Mouse (Mus musculus): ENCODE data around the gene Rims4. TPM values are rescaled to one million over a fixed set of nuclear protein-coding genes. Genes with fewer than 3 reads are reported as not detected.

The Rims4 gene
- polyA plus RNA-seq, 1 experiment from 2014 or later: 0.04 TPM

DNA sequence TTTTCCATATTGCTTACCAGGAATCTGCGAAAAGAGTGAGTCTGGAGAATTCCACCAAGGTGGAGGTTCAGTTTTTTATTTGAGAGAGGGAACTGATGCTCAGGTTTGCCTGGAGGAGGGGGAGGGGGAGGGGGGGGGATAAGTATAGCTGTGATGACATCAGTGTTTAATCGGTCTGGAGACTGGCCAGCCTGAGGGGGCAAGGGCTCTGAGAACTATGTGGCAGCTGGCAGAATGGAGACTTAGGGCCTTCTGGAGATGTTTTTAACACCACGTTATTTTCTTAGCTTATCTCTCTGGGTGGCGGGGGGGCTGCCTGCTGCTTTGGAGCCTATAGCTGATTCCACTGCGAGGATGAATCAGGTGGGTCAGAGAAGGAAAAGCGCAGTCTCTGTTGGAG lies 24.6 kb upstream of the Rims4 start:
- ATAC-seq (ENCODE audit: low read depth): no peak
- H3K9me3 ChIP-seq (ENCODE audit: control insufficient read depth, low read length): no peaks in the 10 kb centered on the region
- no peak overlapping the region for H3K4me3 ChIP-seq (ENCODE audit: low read length)
- H3K36me3 ChIP-seq (ENCODE audit: control insufficient read depth, insufficient read depth, low read length): no peaks in the 10 kb centered on the region
- H3K4me2 ChIP-seq (ENCODE audit: low read depth, low read length): no peak overlapping the region
- no peaks in the 10 kb centered on the region for H3K27me3 ChIP-seq (ENCODE audit: control insufficient read depth, insufficient read depth, low read depth, low read length)
- no peak overlapping the region for H3K9ac ChIP-seq (ENCODE audit: low read length)
- no peaks in the 10 kb centered on the region for H3K4me1 ChIP-seq (replicated peaks; ENCODE audit: control insufficient read depth, insufficient read depth, low read length)
- WGBS: 39% methylated on average over 6 of the region's 6 CpGs
- H3K27ac ChIP-seq (ENCODE audit: low read length): no peak overlapping the region

DNA sequence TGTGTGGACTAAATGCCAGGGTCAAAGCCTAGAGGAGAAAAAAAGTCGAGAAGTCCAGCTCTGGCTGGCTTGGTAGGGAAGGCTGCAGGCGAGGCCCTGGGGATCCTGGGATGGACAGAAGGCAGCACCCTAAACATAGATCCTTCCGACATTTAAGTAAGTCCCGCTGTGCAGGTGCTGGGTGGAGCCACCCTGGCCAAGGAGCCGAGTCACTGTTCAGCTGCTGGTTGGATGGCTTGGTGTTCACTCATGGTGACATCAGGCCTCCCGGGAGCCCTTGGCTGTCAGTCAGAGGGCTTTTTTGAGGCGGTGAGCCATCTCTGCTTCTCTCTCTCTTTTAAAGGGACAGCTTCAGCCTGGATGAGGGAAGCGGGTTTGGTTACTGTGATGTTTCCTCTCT lies 21.0 kb upstream of the Rims4 start:
- no peak overlapping the region for H3K9ac ChIP-seq (ENCODE audit: low read length)

DNA sequence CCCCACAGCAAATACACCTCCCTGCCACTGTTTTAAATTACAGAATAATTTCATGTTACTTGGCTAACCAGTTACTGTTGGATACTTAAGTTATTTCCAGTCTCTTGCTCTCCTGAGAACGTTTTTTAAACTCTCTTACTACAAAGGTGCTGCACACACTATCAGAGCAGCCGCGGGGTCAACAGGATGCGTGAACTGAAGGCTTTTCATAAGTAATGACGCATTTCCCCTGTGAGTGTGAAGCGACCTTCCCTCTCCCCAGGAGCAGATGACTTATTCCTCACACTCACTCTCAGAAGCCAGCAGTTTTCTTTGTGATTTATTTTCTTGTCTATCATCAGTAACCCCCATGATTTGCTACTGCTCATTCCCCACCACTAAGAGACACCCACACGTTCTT lies 13.7 kb upstream of the Rims4 start:
- WGBS: 23% methylated on average over 7 of the region's 7 CpGs
- Histone ChIP-seq H3K4me2 (ENCODE audit: low read depth, low read length) (no peak overlapping the region), H3K27ac (ENCODE audit: low read length) (no peak overlapping the region), H3K9ac (ENCODE audit: low read length) (no peak overlapping the region), H3K4me3 (ENCODE audit: low read length) (no peak overlapping the region), H3K27me3 (ENCODE audit: control insufficient read depth, insufficient read depth, low read depth, low read length) (no peaks in the 10 kb centered on the region; the same call in 1 of the 2 replicates), H3K9me3 (ENCODE audit: control insufficient read depth, low read length) (no peaks in the 10 kb centered on the region), H3K4me1 (replicated peaks; ENCODE audit: control insufficient read depth, insufficient read depth, low read length) (0 out of 2 replicates have a peak, but pooled peaks cover 5% of the 10 kb centered on the region), H3K36me3 (ENCODE audit: control insufficient read depth, insufficient read depth, low read length) (no peaks in the 10 kb centered on the region)
- no peak for ATAC-seq (ENCODE audit: low read depth)

More for the DNA sequence above, 21.0 kb upstream of the Rims4 start:
- Histone ChIP-seq H3K4me1 (replicated peaks; ENCODE audit: control insufficient read depth, insufficient read depth, low read length) (no peaks in the 10 kb centered on the region), H3K4me3 (ENCODE audit: low read length) (no peak overlapping the region), H3K36me3 (ENCODE audit: control insufficient read depth, insufficient read depth, low read length) (no peaks in the 10 kb centered on the region), H3K9me3 (ENCODE audit: control insufficient read depth, low read length) (no peaks in the 10 kb centered on the region), H3K27ac (ENCODE audit: low read length) (no peak overlapping the region), H3K4me2 (ENCODE audit: low read depth, low read length) (no peak overlapping the region), H3K27me3 (ENCODE audit: control insufficient read depth, insufficient read depth, low read depth, low read length) (no peaks in the 10 kb centered on the region; the same call in 1 of the 2 replicates)
- WGBS: 27% methylated on average over 8 of the region's 8 CpGs
- no peak for ATAC-seq (ENCODE audit: low read depth)

DNA sequence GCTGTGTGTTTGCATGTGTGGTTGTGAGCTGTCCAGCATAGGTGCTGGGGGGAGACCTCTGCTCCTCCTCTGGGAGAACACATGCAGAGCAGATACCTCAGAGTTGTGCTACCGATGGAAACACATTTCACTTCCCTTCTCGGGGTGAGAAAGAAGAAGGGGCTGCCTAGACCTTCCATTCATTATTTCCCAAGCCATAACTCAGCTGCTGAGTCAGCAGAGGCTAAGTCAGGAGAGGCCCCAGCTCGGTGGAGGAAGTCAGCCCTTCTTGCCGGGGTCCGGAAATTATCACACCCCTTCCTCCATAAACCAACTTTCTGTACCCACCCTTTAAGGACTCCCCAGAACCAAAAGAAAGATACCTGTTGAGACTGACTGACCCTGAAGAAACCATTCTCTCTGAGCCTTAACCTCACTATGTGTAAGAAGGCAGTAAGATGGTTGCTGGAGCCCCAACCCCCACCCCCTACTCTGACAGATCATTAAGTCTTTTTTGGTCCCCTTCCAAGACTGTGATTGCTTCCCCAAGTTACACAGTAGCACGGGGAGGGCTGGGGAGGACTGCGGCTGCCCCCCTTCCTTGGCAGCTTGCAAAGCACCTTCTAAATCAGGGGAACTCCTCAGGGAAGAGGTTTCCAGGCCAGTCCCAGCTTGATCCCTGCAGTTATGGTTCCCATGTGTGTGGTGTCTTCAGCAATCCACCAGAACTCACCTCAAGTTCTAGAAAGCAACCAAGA lies 10.1 kb upstream of the Rims4 start:
- Histone ChIP-seq H3K27me3 (ENCODE audit: control insufficient read depth, insufficient read depth, low read depth, low read length) (no peaks in the 10 kb centered on the region; the same call in 1 of the 2 replicates), H3K4me2 (ENCODE audit: low read depth, low read length) (no peak overlapping the region), H3K36me3 (ENCODE audit: control insufficient read depth, insufficient read depth, low read length) (no peaks in the 10 kb centered on the region), H3K4me3 (ENCODE audit: low read length) (no peak overlapping the region), H3K4me1 (replicated peaks; ENCODE audit: control insufficient read depth, insufficient read depth, low read length) (0 out of 2 replicates have a peak, but pooled peaks cover 5% of the 10 kb centered on the region), H3K9me3 (ENCODE audit: control insufficient read depth, low read length) (no peaks in the 10 kb centered on the region), H3K27ac (ENCODE audit: low read length) (no peak overlapping the region), H3K9ac (ENCODE audit: low read length) (no peak overlapping the region)
- ATAC-seq (ENCODE audit: low read depth): peak; percentile 45
- 36% methylated on average over 7 of the region's 7 CpGs for WGBS

DNA sequence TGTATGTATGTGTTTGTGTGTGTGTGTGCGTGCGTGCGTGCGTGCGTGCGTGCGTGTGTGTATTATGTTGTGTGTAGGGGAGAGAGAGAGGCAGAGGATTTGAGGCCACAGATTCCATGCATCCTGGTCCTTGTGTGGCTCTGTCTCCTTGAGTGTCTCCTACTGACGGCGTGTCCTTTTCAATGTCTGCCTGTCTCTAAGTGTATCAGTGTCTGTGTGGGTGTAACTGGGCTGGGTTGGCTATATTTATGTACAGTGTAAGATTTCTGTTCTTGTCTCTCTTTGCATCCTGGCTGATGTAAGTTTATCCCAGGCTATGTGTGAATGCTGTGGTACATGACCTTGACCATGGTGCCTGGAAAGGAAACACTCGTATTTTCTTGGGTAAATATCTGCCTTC lies 6.6 kb upstream of the Rims4 start:
- Histone ChIP-seq H3K4me3 (ENCODE audit: low read length) (no peak overlapping the region), H3K27ac (ENCODE audit: low read length) (no peak overlapping the region), H3K4me1 (replicated peaks; ENCODE audit: control insufficient read depth, insufficient read depth, low read length) (0 out of 2 replicates have a peak, but pooled peaks cover 5% of the 10 kb centered on the region), H3K9ac (ENCODE audit: low read length) (no peak overlapping the region), H3K9me3 (ENCODE audit: control insufficient read depth, low read length) (no peaks in the 10 kb centered on the region), H3K27me3 (ENCODE audit: control insufficient read depth, insufficient read depth, low read depth, low read length) (peaks cover 7% of the 10 kb centered on the region), H3K36me3 (ENCODE audit: control insufficient read depth, insufficient read depth, low read length) (no peaks in the 10 kb centered on the region), H3K4me2 (ENCODE audit: low read depth, low read length) (no peak overlapping the region)
- no peak for ATAC-seq (ENCODE audit: low read depth)
- WGBS: 85% methylated on average over 10 of the region's 10 CpGs

DNA sequence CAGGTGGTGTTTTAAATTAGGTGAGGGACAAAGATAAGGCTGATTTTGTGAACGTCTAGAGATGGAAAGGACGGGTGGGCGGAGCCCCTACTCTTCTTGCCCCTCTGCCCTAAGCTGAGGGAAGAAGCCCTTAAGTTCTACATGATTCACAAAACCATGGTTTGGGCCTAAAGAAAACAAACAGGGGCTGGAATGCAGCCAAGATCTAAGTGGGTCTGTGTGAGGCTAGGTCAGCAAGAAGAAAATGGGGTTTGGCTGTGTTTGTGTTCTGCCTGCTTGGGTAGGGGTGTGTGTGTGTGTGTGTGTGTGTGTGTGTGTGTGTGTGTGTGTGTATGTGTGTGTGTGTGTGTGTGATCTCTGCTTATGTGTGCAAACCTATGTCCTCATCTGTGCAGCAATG lies 6.0 kb upstream of the Rims4 start:
- no peak overlapping the region for H3K27ac ChIP-seq (ENCODE audit: low read length)
- WGBS: 33% methylated on average over 3 of the region's 3 CpGs
- H3K4me3 ChIP-seq (ENCODE audit: low read length): no peak overlapping the region
- no peaks in the 10 kb centered on the region for H3K36me3 ChIP-seq (ENCODE audit: control insufficient read depth, insufficient read depth, low read length)
- H3K9ac ChIP-seq (ENCODE audit: low read length): no peak overlapping the region
- H3K27me3 ChIP-seq (ENCODE audit: control insufficient read depth, insufficient read depth, low read depth, low read length): peaks cover 12% of the 10 kb centered on the region
- 0 out of 2 replicates have a peak, but pooled peaks cover 5% of the 10 kb centered on the region for H3K4me1 ChIP-seq (replicated peaks; ENCODE audit: control insufficient read depth, insufficient read depth, low read length)
- H3K4me2 ChIP-seq (ENCODE audit: low read depth, low read length): no peak overlapping the region
- no peaks in the 10 kb centered on the region for H3K9me3 ChIP-seq (ENCODE audit: control insufficient read depth, low read length)
- ATAC-seq (ENCODE audit: low read depth): no peak

DNA sequence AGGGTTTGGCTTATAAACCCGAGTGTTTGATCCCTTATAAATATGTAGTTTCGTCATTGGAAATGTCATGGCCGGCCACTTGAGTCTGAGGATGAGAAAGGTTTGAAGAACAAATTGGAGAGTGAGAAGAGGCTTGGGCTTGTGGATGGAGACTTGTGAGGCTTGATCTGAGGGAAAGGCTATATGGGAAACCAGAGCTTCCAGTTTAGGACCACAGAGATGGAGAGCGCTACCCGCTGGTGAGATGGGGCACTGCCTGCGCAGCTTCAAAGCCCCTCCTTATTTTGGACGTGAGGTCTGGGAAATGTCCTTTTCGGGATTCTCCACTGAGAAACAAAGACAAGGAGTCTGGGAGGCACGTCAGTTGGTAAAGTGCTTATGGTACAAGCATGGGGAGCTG lies 4.6 kb upstream of the Rims4 start:
- Histone ChIP-seq H3K27ac (ENCODE audit: low read length) (no peak overlapping the region), H3K4me2 (ENCODE audit: low read depth, low read length) (no peak overlapping the region), H3K36me3 (ENCODE audit: control insufficient read depth, insufficient read depth, low read length) (no peaks in the 10 kb centered on the region), H3K27me3 (ENCODE audit: control insufficient read depth, insufficient read depth, low read depth, low read length) (peaks cover 27% of the 10 kb centered on the region), H3K4me1 (replicated peaks; ENCODE audit: control insufficient read depth, insufficient read depth, low read length) (peaks cover 5% of the 10 kb centered on the region; the same call in 1 of the 2 replicates), H3K9ac (ENCODE audit: low read length) (no peak overlapping the region), H3K9me3 (ENCODE audit: control insufficient read depth, low read length) (no peaks in the 10 kb centered on the region), H3K4me3 (ENCODE audit: low read length) (no peak overlapping the region)
- ATAC-seq (ENCODE audit: low read depth): no peak
- WGBS: 66% methylated on average over 9 of the region's 9 CpGs

DNA sequence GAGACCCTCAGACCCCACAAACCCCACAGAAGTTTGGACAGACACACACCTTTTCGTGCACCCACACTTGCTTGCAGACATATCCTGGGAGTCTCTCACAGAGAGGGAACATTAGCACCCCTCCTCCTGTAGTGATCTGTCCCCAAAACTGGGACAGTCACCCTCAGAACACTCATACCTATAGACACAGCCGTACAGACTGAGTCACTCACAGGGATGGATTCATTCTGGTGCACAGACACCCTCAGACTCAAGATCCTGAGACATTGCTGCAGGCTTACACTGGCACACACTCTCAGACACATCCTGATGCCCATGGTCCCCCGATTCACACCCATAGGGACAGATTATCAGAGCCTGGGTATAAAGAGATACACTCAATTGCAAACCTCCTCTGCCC lies 1.1 kb upstream of the Rims4 start:
- 74% methylated on average over 3 of the region's 3 CpGs for WGBS
- Histone ChIP-seq H3K9me3 (ENCODE audit: control insufficient read depth, low read length) (no peaks in the 10 kb centered on the region), H3K9ac (ENCODE audit: low read length) (no peak overlapping the region), H3K36me3 (ENCODE audit: control insufficient read depth, insufficient read depth, low read length) (no peaks in the 10 kb centered on the region), H3K4me2 (ENCODE audit: low read depth, low read length) (no peak overlapping the region), H3K4me3 (ENCODE audit: low read length) (no peak overlapping the region), H3K4me1 (replicated peaks; ENCODE audit: control insufficient read depth, insufficient read depth, low read length) (peaks cover 5% of the 10 kb centered on the region; the same call in 1 of the 2 replicates), H3K27me3 (ENCODE audit: control insufficient read depth, insufficient read depth, low read depth, low read length) (peaks cover 51% of the 10 kb centered on the region), H3K27ac (ENCODE audit: low read length) (no peak overlapping the region)
- ATAC-seq (ENCODE audit: low read depth): no peak

DNA sequence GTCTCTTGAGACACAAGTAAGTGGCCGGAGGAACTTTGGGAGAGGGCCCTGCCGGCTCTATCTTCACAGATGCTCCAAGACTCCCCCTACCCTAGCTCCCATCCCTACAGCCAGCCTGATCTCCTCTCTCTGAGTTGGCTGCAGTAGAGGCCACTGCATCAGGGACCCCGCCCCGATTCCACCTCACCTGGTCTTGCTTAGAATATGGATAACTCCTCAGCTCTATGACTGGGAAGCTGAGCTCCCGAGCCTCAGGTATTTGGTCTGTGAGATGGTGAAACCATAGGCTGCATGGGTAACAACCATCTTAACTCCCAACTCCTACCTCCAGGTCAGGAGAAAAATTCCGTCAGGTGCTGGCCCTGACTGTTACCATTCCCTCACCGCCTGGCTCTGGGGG lies 1.8 kb downstream of the Rims4 start:
- ATAC-seq (ENCODE audit: low read depth): no peak
- H3K27me3 ChIP-seq (ENCODE audit: control insufficient read depth, insufficient read depth, low read depth, low read length): peaks cover 60% of the 10 kb centered on the region
- H3K9me3 ChIP-seq (ENCODE audit: control insufficient read depth, low read length): no peaks in the 10 kb centered on the region
- H3K4me1 ChIP-seq (replicated peaks; ENCODE audit: control insufficient read depth, insufficient read depth, low read length): peaks cover 5% of the 10 kb centered on the region; the same call in 1 of the 2 replicates
- 66% methylated on average over 7 of the region's 7 CpGs for WGBS
- no peak overlapping the region for H3K4me3 ChIP-seq (ENCODE audit: low read length)
- no peaks in the 10 kb centered on the region for H3K36me3 ChIP-seq (ENCODE audit: control insufficient read depth, insufficient read depth, low read length)
- H3K9ac ChIP-seq (ENCODE audit: low read length): no peak overlapping the region
- no peak overlapping the region for H3K27ac ChIP-seq (ENCODE audit: low read length)
- H3K4me2 ChIP-seq (ENCODE audit: low read depth, low read length): no peak overlapping the region
